Mouse (Mus musculus) hindbrain, embryonic 11.5 days (tissue): Measurements from ENCODE around the gene Prpf4. TPM values are rescaled to one million over a fixed set of nuclear protein-coding genes. Genes with fewer than 3 reads are reported as not detected.

ENCODE experiments used
- ATAC-seq: fragments of 200-750 bp; cut with Nextera tagmentation; 2 replicates; pipeline ENCODE4 v1.8.0; 2017; ENCODE audit warnings: mild to moderate bottlenecking, moderate TSS enrichment, moderate library complexity; ENCODE audit not compliant: low FRiP score
- DNase-seq: peaks from one replicate; pipeline ENCODE4 v3.0.0-alpha.2; 2015; ENCODE audit warnings: low spot score
- H3K27ac ChIP-seq: fragments of 300-500 bp; sonication (generic); 2 replicates; pipeline ENCODE4 v1.5.1; 2014; ENCODE audit warnings: mild to moderate bottlenecking, low read depth, low read length
- H3K27me3 ChIP-seq: fragments of 300-500 bp; sonication (generic); 2 replicates; pipeline ENCODE4 v1.6.1; 2014; ENCODE audit warnings: mild to moderate bottlenecking, low read length, moderate library complexity, mixed read lengths; ENCODE audit not compliant: control insufficient read depth, insufficient read depth
- H3K36me3 ChIP-seq: fragments of 300-500 bp; sonication (generic); 2 replicates; pipeline ENCODE4 v1.6.1; 2014; ENCODE audit warnings: mild to moderate bottlenecking, low read length, moderate library complexity, mixed read lengths; ENCODE audit not compliant: control insufficient read depth, insufficient read depth
- H3K4me1 ChIP-seq: fragments of 300-500 bp; sonication (generic); replicated peaks from 2 replicates; pipeline ENCODE4 v1.6.1; 2014; ENCODE audit warnings: low read length, mixed read lengths; ENCODE audit not compliant: control insufficient read depth, insufficient read depth
- H3K4me2 ChIP-seq: fragments of 300-500 bp; sonication (generic); replicated peaks from 2 replicates; pipeline ENCODE4 v1.6.1; 2014; ENCODE audit warnings: mild to moderate bottlenecking, low read depth, low read length
- H3K4me3 ChIP-seq: fragments of 300-500 bp; sonication (generic); 2 replicates; pipeline ENCODE4 v1.5.1; 2014; ENCODE audit warnings: low read depth, low read length
- H3K9ac ChIP-seq: fragments of 300-500 bp; sonication (generic); 2 replicates; pipeline ENCODE4 v1.6.1; 2014; ENCODE audit warnings: low read depth, low read length
- H3K9me3 ChIP-seq: fragments of 300-500 bp; sonication (generic); 2 replicates; pipeline ENCODE4 v1.6.1; 2016; ENCODE audit warnings: low read length; ENCODE audit not compliant: control insufficient read depth
- WGBS: fragments of 180-500 bp; shearing (Covaris S2); extraction: QIAGEN DNeasy Blood & Tissue Kit; methylation state at CpG from one replicate; pipeline ENCODE4 v1.1.7; 2014; 5-methylcytosine and 5-hydroxymethylcytosine counted together
- polyA plus RNA-seq: library from polyadenylated mRNA; unstranded; fragments of >200 nt; fragmentation: Nextera tagmentation; extraction: Ambion mirVana; gene quantifications from 2 replicates; pipeline ENCODE4 v1.2.1, GENCODE M21; 2014

Gene Prpf4
- polyA plus RNA-seq, 1 experiment from 2014 or later, result 25.5 TPM

GRCm38 (mm10) chr4:62437256-62437778 is 28.7 kb downstream of the Prpf4 start:
- Histone ChIP-seq H3K27me3 (no peaks in the 10 kb centered on the region), H3K27ac (no peak overlapping the region), H3K4me2 (no peak overlapping the region), H3K9ac (no peak overlapping the region), H3K4me3 (no peak overlapping the region), H3K4me1 (no peaks in the 10 kb centered on the region), H3K9me3 (no peaks in the 10 kb centered on the region), H3K36me3 (no peaks in the 10 kb centered on the region)
- WGBS, result 94% methylated on average over 3 of the region's 3 CpGs
- no peak for ATAC-seq
- DNase-seq, result no peak

GRCm38 (mm10) chr4:62437871-62438270 is 29.3 kb downstream of the Prpf4 start:
- H3K4me2 ChIP-seq, result no peak overlapping the region
- H3K27ac ChIP-seq, result no peak overlapping the region
- no peak overlapping the region for H3K9ac ChIP-seq
- H3K36me3 ChIP-seq, result no peaks in the 10 kb centered on the region
- WGBS, result 88% methylated on average over 7 of the region's 7 CpGs
- H3K27me3 ChIP-seq, result no peaks in the 10 kb centered on the region
- DNase-seq, result no peak
- no peaks in the 10 kb centered on the region for H3K4me1 ChIP-seq
- no peak overlapping the region for H3K4me3 ChIP-seq
- ATAC-seq, result no peak
- H3K9me3 ChIP-seq, result no peaks in the 10 kb centered on the region

- H3K27me3 ChIP-seq, result no peaks in the 10 kb centered on the region
- H3K36me3 ChIP-seq, result no peaks in the 10 kb centered on the region
- no peak for ATAC-seq
- no peak overlapping the region for H3K27ac ChIP-seq
- no peak for DNase-seq
- no peak overlapping the region for H3K9ac ChIP-seq
- no peaks in the 10 kb centered on the region for H3K9me3 ChIP-seq
- H3K4me2 ChIP-seq, result no peak overlapping the region
- no peaks in the 10 kb centered on the region for H3K4me1 ChIP-seq
- no peak overlapping the region for H3K4me3 ChIP-seq
- 80% methylated on average over 4 of the region's 4 CpGs for WGBS
These were observed 31.2 kb downstream of the Prpf4 start for GRCm38 (mm10) chr4:62439793-62440192.

- Histone ChIP-seq H3K4me1 (no peaks in the 10 kb centered on the region), H3K27ac (no peak overlapping the region), H3K36me3 (no peaks in the 10 kb centered on the region), H3K4me3 (no peak overlapping the region), H3K9ac (no peak overlapping the region), H3K9me3 (no peaks in the 10 kb centered on the region), H3K4me2 (no peak overlapping the region), H3K27me3 (no peaks in the 10 kb centered on the region)
- no peak for ATAC-seq
- DNase-seq, result no peak
- WGBS, result 79% methylated on average over 4 of the region's 4 CpGs
These were observed 31.9 kb downstream of the Prpf4 start for GRCm38 (mm10) chr4:62440544-62440943.

- Histone ChIP-seq H3K36me3 (no peaks in the 10 kb centered on the region), H3K27ac (no peak overlapping the region), H3K9me3 (no peaks in the 10 kb centered on the region), H3K4me2 (no peak overlapping the region), H3K4me3 (no peak overlapping the region), H3K27me3 (no peaks in the 10 kb centered on the region), H3K9ac (no peak overlapping the region), H3K4me1 (no peaks in the 10 kb centered on the region)
- 83% methylated on average over 4 of the region's 4 CpGs for WGBS
- ATAC-seq (no peak), DNase-seq (no peak)
These were observed 32.4 kb downstream of the Prpf4 start for GRCm38 (mm10) chr4:62440986-62441385.

GRCm38 (mm10) chr4:62454995-62455394 is 46.4 kb downstream of the Prpf4 start:
- peak; percentile 22; the same call in 1 of the 2 replicates for ATAC-seq
- peak; percentile 44 for DNase-seq
- Histone ChIP-seq H3K27me3 (no peaks in the 10 kb centered on the region), H3K36me3 (no peaks in the 10 kb centered on the region), H3K9me3 (no peaks in the 10 kb centered on the region), H3K4me3 (no peak overlapping the region), H3K4me1 (no peaks in the 10 kb centered on the region), H3K4me2 (no peak overlapping the region), H3K9ac (no peak overlapping the region), H3K27ac (no peak overlapping the region)
- 69% methylated on average over 5 of the region's 5 CpGs for WGBS

GRCm38 (mm10) chr4:62459081-62459480 is 50.5 kb downstream of the Prpf4 start:
- H3K4me1 ChIP-seq, result no peaks in the 10 kb centered on the region
- no peaks in the 10 kb centered on the region for H3K27me3 ChIP-seq
- no peak overlapping the region for H3K9ac ChIP-seq
- no peak overlapping the region for H3K27ac ChIP-seq
- no peak overlapping the region for H3K4me3 ChIP-seq
- ATAC-seq, result no peak
- 98% methylated on average over 3 of the region's 3 CpGs for WGBS
- no peaks in the 10 kb centered on the region for H3K9me3 ChIP-seq
- H3K4me2 ChIP-seq, result no peak overlapping the region
- no peak for DNase-seq
- H3K36me3 ChIP-seq, result no peaks in the 10 kb centered on the region

- WGBS, result 92% methylated on average over 8 of the region's 8 CpGs
- Histone ChIP-seq H3K9ac (no peak overlapping the region), H3K27me3 (no peaks in the 10 kb centered on the region), H3K27ac (no peak overlapping the region), H3K4me1 (no peaks in the 10 kb centered on the region), H3K4me2 (no peak overlapping the region), H3K4me3 (no peak overlapping the region), H3K36me3 (no peaks in the 10 kb centered on the region), H3K9me3 (no peaks in the 10 kb centered on the region)
- DNase-seq (no peak), ATAC-seq (no peak)
These were observed 51.8 kb downstream of the Prpf4 start for GRCm38 (mm10) chr4:62460348-62460747.

GRCm38 (mm10) chr4:62463124-62463523 is 54.5 kb downstream of the Prpf4 start:
- no peak overlapping the region for H3K4me2 ChIP-seq
- H3K27ac ChIP-seq, result no peak overlapping the region
- 87% methylated on average over 2 of the region's 2 CpGs for WGBS
- H3K27me3 ChIP-seq, result no peaks in the 10 kb centered on the region
- H3K9me3 ChIP-seq, result no peaks in the 10 kb centered on the region
- no peak for ATAC-seq
- no peaks in the 10 kb centered on the region for H3K4me1 ChIP-seq
- H3K4me3 ChIP-seq, result no peak overlapping the region
- H3K36me3 ChIP-seq, result no peaks in the 10 kb centered on the region
- no peak for DNase-seq
- H3K9ac ChIP-seq, result no peak overlapping the region
